Mouse (Mus musculus) bone marrow, adult 2 months (tissue): ENCODE data around the gene 0610037L13Rik.

Source experiments
- CTCF ChIP-seq: fragments of 200-500 bp; IDR thresholded peaks from 2 replicates; pipeline ENCODE4 v1.5.1; 2011; ENCODE audit warnings: low read length, control low read depth; ENCODE audit not compliant: control insufficient read depth, insufficient read depth
- POLR2A ChIP-seq: fragments of 200-500 bp; IDR thresholded peaks from 2 replicates; pipeline ENCODE4 v1.6.1; 2011; ENCODE audit warnings: low read depth, mild to moderate bottlenecking, control low read depth, low read length, borderline replicate concordance; ENCODE audit not compliant: control insufficient read depth

GRCm38 (mm10) chr4:107921952-107922351 is 32.3 kb downstream of the 0610037L13Rik start:
- TF ChIP-seq POLR2A (no peak), CTCF (no peak)
